Mouse (Mus musculus) kidney, adult 10 weeks (tissue): Measurements from ENCODE around the gene Prss43. TPM values are rescaled to one million over a fixed set of nuclear protein-coding genes. Genes with fewer than 3 reads are reported as not detected.

ENCODE experiments used
- polyA plus RNA-seq: library from polyadenylated mRNA; stranded (reverse); fragments of 350-450 nt; fragmentation: Illumina TruSeq; extraction: RNeasy Lipid Tissue Mini Kit (QIAGEN cat#74804); gene quantifications from one replicate; pipeline ENCODE4 v1.2.3, GENCODE M21; 2014; ENCODE audit warnings: low read depth, low replicate concordance

The Prss43 gene
- polyA plus RNA-seq: not detected

GRCm38 (mm10) chr9:110826390-110826789 is at the start of gene Prss43:
Gene Prss43 (plus strand): TSS chr9:110826690.

GRCm38 (mm10) chr9:110797866-110798265 is 28.6 kb upstream of the Prss43 start, which contains the start of gene Prss42:
Gene Prss42 (plus strand): TSS chr9:110798166.

GRCm38 (mm10) chr9:110813789-110814188 is 12.7 kb upstream of the Prss43 start, which contains the start of gene Prss44:
Gene Prss44 (plus strand): TSS chr9:110813994.

GRCm38 (mm10) chr9:110834411-110834810 is 7.9 kb downstream of the Prss43 start, which contains the start of gene Prss45:
Gene Prss45 (plus strand): TSS chr9:110834588.

GRCm38 (mm10) chr9:110844206-110844605 is 17.7 kb downstream of the Prss43 start, which contains the start of gene Prss46:
Gene Prss46 (plus strand): TSS chr9:110844506.

GRCm38 (mm10) chr9:110857781-110858472 is 31.4 kb downstream of the Prss43 start, which contains the start of gene Prss50:
Gene Prss50 (plus strand): TSS chr9:110857967.

GRCm38 (mm10) chr9:110879191-110879920 is 52.9 kb downstream of the Prss43 start, which contains the start of gene Als2cl:
Gene Als2cl (plus strand): TSS chr9:110879870.

GRCm38 (mm10) chr9:110879998-110880561 is 53.6 kb downstream of the Prss43 start, which contains the start of gene Tmie:
Gene Tmie (minus strand): TSS chr9:110880113.

Other genes with a start within 250 kb of the Prss43 start
- gene Nradd, start 202.2 kb upstream of the Prss43 start, polyA plus RNA-seq: not detected
- gene Nbeal2, start 172.5 kb upstream of the Prss43 start, polyA plus RNA-seq: 0.12 TPM
- gene Ccdc12, start 170.2 kb upstream of the Prss43 start, polyA plus RNA-seq: not detected
- not detected for gene Myl3, start 84.8 kb upstream of the Prss43 start, polyA plus RNA-seq
- 10.3 TPM for gene Pth1r, start 79.5 kb upstream of the Prss43 start, polyA plus RNA-seq
- not detected for gene Prss42, start 28.5 kb upstream of the Prss43 start, polyA plus RNA-seq
- not detected for gene Prss44, start 12.7 kb upstream of the Prss43 start, polyA plus RNA-seq
- gene Prss45, start 7.9 kb downstream of the Prss43 start, polyA plus RNA-seq: not detected
- gene Prss46, start 17.8 kb downstream of the Prss43 start, polyA plus RNA-seq: not detected
- not detected for gene Prss50, start 31.3 kb downstream of the Prss43 start, polyA plus RNA-seq
- gene Als2cl, start 53.2 kb downstream of the Prss43 start, polyA plus RNA-seq: 2.6 TPM
- 4.1 TPM for gene Tmie, start 53.4 kb downstream of the Prss43 start, polyA plus RNA-seq
- not detected for gene Fam240a, start 90.2 kb downstream of the Prss43 start, polyA plus RNA-seq
- not detected for gene Tdgf1, start 119.5 kb downstream of the Prss43 start, polyA plus RNA-seq
- not detected for gene Lrrc2, start 124.9 kb downstream of the Prss43 start, polyA plus RNA-seq
- 3.0 TPM for gene Rtp3, start 163.9 kb downstream of the Prss43 start, polyA plus RNA-seq
- 0.36 TPM for gene Ltf, start 192.6 kb downstream of the Prss43 start, polyA plus RNA-seq
- gene Ccrl2, start 230.8 kb downstream of the Prss43 start, polyA plus RNA-seq: 2.3 TPM